Mouse (Mus musculus) urinary bladder, postnatal 4 days (tissue): Measurements from ENCODE around the gene Mrgpra2a.
"Not testable (repeated sequence)": the region's sequence is repeated elsewhere in the genome, so short reads cannot be mapped to it uniquely, and the experiment has no call there.

Experiments used
- DNase-seq, 2 experiments: peaks; one replicate each; pipeline ENCODE4 v3.0.0; 2021 to 2022; ENCODE audit warnings: low spot score in 2 of 2

Mrgpra2a gene

DNA sequence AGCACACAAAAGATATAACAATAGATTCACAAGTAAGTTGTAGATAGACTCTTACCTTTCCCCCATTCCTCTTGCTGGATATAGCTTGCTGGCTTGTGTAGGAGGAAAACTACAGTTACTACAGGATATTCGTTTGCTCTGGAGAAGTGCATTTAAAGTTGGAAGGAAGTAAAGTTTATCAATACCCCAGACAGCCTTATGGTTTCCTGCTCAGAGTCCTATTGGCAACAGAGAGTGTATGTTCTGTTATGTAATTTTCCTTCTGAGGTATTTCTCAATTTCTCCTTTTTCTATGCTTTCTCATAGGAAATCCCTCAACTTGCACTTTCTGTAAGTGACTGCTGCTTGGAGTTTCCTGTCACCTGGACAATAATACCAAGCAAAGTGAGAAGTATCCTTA is at the start of gene Mrgpra2a:
Gene Mrgpra2a (minus strand): TSS at position 125 of the 400 bp plus-strand sequence.
- DNase-seq, result not testable (repeated sequence)

DNA sequence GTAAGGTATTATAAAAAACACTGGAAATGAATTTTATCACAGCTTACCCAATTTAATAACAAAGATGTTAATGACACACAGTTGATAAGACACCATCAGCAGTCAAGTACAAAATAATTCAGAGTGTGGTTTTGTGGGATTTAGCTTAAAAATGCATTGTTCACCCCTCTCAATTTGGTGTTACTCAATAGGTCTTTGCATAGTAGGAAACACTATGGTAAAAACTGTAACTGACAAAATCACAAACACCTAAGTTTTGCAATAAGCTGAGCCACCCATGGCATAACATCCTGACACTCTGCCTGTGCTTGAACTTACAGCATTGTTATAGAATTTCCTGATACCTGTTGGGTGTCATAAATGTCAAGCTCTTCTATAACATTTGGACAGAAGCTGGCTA is 39.3 kb upstream of the Mrgpra2a start:
- not testable (repeated sequence) for DNase-seq

DNA sequence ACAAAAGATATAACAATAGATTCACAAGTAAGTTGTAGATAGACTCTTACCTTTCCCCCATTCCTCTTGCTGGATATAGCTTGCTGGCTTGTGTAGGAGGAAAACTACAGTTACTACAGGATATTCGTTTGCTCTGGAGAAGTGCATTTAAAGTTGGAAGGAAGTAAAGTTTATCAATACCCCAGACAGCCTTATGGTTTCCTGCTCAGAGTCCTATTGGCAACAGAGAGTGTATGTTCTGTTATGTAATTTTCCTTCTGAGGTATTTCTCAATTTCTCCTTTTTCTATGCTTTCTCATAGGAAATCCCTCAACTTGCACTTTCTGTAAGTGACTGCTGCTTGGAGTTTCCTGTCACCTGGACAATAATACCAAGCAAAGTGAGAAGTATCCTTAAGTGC is 37.5 kb upstream of the Mrgpra2a start:
- DNase-seq, result not testable (repeated sequence)

DNA sequence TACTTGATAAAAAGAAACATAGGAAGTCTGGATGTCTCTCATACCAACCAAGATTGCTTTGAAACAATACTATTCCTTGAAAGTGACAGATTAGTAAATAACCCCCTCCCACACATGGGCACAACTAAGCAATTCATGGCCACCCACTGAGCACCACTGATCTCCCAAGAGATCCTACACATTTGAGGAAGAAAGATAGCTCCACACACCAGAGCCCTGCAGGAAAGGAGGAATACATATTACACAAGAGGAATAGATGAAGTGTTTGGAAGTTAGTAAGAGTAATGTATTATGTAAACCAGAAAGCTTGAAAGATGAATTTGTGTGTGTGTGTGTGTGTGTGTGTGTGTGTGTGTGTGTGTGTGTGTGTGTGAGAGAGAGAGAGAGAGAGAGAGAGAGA is 31.2 kb upstream of the Mrgpra2a start:
- not testable (repeated sequence) for DNase-seq

DNA sequence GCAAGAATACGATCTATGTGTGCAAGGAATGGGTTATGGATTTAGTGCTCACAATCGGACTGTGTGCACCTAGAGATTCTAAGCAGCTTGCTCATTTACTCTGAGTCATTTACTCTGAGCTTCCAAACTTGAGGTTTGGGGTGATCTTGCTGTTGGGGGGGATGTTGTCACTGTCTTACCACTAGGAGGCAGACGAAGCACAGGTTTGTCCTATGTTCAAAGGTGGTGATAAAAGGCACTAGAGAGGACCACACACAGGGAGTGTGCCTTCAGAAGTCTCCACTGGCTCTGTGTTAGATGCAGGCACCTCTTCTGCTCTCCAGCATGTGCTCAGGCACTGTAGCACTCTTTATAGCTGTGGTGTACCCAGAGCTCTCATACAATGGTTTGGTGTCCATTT is 22.0 kb upstream of the Mrgpra2a start:
- DNase-seq, result not testable (repeated sequence)

DNA sequence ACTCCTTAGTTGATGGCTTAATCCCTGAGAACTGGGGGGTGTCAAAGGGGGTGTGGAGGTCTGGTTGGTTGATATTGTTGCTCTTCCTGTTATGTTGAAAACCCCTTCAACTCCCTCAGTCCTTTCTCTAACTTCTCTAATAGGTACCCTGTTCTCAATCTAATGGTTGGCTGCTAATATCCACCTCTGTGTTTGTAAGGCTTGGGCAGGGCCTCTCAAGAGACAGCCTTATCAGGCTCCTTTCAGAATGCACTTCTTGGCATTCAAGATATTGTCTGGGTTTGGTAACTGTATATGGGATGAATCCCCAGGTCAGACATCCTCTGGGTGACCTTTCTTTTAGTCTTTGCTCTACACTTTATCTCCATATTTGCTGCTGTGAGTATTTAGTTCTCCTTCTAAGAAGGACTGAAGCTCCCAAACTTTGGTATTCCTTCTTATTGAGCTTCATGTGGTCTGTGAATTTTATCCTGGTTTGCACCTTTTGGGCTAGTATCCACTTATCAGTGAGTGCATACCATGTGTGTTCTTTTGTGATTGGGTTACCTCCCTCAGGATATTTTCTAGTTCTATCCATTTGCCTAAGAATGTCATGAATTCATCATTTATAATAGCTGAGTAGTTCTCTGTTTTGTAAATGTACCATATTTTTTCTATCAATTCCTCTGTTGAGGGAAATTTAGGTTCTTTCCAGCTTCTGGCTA is 13.5 kb upstream of the Mrgpra2a start:
- DNase-seq, result not testable (repeated sequence)

DNA sequence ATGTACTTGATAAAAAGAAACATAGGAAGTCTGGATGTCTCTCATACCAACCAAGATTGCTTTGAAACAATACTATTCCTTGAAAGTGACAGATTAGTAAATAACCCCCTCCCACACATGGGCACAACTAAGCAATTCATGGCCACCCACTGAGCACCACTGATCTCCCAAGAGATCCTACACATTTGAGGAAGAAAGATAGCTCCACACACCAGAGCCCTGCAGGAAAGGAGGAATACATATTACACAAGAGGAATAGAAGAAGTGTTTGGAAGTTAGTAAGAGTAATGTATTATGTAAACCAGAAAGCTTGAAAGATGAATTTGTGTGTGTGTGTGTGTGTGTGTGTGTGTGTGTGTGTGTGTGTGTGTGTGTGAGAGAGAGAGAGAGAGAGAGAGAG is 6.2 kb downstream of the Mrgpra2a start:
- not testable (repeated sequence) for DNase-seq

DNA sequence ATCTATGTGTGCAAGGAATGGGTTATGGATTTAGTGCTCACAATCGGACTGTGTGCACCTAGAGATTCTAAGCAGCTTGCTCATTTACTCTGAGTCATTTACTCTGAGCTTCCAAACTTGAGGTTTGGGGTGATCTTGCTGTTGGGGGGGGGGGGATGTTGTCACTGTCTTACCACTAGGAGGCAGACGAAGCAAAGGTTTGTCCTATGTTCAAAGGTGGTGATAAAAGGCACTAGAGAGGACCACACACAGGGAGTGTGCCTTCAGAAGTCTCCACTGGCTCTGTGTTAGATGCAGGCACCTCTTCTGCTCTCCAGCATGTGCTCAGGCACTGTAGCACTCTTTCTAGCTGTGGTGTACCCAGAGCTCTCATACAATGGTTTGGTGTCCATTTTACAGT is 15.5 kb downstream of the Mrgpra2a start:
- not testable (repeated sequence) for DNase-seq

DNA sequence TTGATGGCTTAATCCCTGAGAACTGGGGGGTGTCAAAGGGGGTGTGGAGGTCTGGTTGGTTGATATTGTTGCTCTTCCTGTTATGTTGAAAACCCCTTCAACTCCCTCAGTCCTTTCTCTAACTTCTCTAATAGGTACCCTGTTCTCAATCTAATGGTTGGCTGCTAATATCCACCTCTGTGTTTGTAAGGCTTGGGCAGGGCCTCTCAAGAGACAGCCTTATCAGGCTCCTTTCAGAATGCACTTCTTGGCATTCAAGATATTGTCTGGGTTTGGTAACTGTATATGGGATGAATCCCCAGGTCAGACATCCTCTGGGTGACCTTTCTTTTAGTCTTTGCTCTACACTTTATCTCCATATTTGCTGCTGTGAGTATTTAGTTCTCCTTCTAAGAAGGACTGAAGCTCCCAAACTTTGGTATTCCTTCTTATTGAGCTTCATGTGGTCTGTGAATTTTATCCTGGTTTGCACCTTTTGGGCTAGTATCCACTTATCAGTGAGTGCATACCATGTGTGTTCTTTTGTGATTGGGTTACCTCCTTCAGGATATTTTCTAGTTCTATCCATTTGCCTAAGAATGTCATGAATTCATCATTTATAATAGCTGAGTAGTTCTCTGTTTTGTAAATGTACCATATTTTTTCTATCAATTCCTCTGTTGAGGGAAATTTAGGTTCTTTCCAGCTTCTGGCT is 24.0 kb downstream of the Mrgpra2a start:
- DNase-seq, result not testable (repeated sequence)

DNA sequence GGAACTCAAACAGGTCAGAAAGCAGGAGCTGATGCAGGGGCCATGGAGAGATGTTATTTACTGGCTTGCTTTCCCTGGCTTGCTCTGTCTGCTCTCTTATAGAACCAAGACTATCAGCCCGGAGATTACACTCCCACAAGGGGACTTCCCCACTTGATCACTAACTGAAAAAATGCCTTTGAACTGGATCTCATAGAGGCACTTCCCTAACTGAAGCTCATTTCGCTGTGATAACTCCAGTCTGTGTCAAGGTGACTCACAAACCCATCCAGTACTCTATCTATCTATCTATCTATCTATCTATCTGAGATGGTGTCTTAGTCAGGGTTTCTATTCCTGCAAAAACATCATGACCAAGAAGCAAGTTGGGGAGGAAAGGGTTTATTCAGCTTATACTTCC is 41.3 kb downstream of the Mrgpra2a start:
- DNase-seq, result no peak

DNA sequence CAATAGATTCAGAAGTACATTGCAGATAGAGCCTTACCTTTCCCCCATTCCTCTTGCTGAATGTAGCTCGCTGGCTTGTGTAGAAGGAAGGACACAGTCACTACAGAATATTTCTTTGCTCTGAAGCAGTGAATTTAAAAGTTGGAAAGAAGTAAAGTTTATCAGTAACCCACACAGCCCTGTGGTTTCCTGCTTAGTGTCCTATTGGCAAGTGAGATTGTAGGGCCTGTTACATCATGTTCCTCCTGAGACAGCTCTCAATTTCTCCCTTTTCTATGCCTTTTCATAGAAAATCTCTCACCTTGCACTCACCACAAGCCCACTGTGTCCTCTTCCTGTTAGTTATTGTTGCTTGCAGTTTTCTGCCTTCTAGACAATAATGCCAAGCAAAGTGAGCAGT is 42.4 kb downstream of the Mrgpra2a start:
- DNase-seq, result no peak

DNA sequence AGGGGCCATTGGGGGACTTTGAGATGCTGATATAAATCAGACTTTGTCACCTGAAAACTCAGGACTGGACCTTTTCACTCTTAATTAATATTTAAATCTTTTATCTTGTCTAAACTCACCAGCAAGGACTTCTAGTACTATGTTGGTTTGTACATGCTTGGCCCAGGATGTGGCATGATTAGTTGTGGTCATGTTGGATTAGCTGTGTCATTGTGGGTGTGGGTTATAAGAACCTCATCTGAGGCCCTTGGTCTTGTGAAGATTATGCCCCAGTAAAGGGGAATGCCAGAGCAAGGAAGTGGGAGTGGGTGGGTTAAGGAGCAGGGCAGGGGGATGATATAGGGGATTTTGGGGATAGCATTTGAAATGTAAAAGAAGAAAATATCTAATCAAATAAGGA is 50.8 kb downstream of the Mrgpra2a start:
- DNase-seq, result no peak
